Mouse (Mus musculus): ENCODE results near the gene Jmjd1c. TPM values are rescaled to one million over a fixed set of nuclear protein-coding genes. Genes with fewer than 3 reads are reported as not detected.
A peak's percentile ranks its signal among the peaks of the same experiment; 100 is the strongest.

The Jmjd1c gene
- 9.4 and 10.3 TPM in 2 replicates for polyA plus RNA-seq (2015; fragmentation: Nextera tagmentation; extraction: Ambion mirVana)

- Histone ChIP-seq H3K4me3 (replicated peaks) (peak within 1 kb of the TSS; percentile 86), H3K4me1 (replicated peaks) (peaks cover 39% of the 10 kb centered on the region), H3K9ac (peak within 1 kb of the TSS; percentile 82), H3K36me3 (replicated peaks) (no peaks in the 10 kb centered on the region), H3K27ac (replicated peaks) (peak within 1 kb of the TSS; percentile 86), H3K4me2 (peak within 1 kb of the TSS; percentile 90), H3K9me3 (replicated peaks) (no peaks in the 10 kb centered on the region), H3K27me3 (peaks cover 9% of the 10 kb centered on the region; the same call in 1 of the 2 replicates)
- peak; percentile 82 for ATAC-seq (ENCODE audit: insufficient read depth)
- 2% methylated on average over 66 of the region's 73 CpGs for WGBS (ENCODE audit: insufficient replicate concordance)
Observed at GRCm38 (mm10) chr10:67095798-67096620, at the start of gene Jmjd1c. Jmjd1c (plus strand) TSS chr10:67096125.

GRCm38 (mm10) chr10:67047712-67048645 is 47.9 kb upstream of the Jmjd1c start:
- no peak overlapping the region for H3K4me3 ChIP-seq (replicated peaks)
- H3K27ac ChIP-seq (replicated peaks) = no peak overlapping the region; the same call in 1 of the 2 replicates
- WGBS (ENCODE audit: insufficient replicate concordance) = 68% methylated on average over 18 of the region's 18 CpGs
- H3K9me3 ChIP-seq (replicated peaks) = no peaks in the 10 kb centered on the region
- no peaks in the 10 kb centered on the region for H3K36me3 ChIP-seq (replicated peaks)
- H3K4me2 ChIP-seq = no peak overlapping the region
- no peak overlapping the region for H3K9ac ChIP-seq
- H3K27me3 ChIP-seq = no peaks in the 10 kb centered on the region
- no peak for ATAC-seq (ENCODE audit: insufficient read depth)
- peaks cover 38% of the 10 kb centered on the region for H3K4me1 ChIP-seq (replicated peaks)

- H3K4me2 ChIP-seq = no peak overlapping the region
- H3K27ac ChIP-seq (replicated peaks) = no peak overlapping the region
- peaks cover 28% of the 10 kb centered on the region for H3K4me1 ChIP-seq (replicated peaks)
- WGBS (ENCODE audit: insufficient replicate concordance) = 51% methylated on average over 13 of the region's 13 CpGs
- no peak for ATAC-seq (ENCODE audit: insufficient read depth)
- no peak overlapping the region for H3K9ac ChIP-seq
- H3K9me3 ChIP-seq (replicated peaks) = no peaks in the 10 kb centered on the region
- no peaks in the 10 kb centered on the region for H3K27me3 ChIP-seq
- H3K4me3 ChIP-seq (replicated peaks) = no peak overlapping the region
- no peaks in the 10 kb centered on the region for H3K36me3 ChIP-seq (replicated peaks)
Observed at GRCm38 (mm10) chr10:67048871-67049615, 46.9 kb upstream of the Jmjd1c start.

GRCm38 (mm10) chr10:67049621-67050020 is 46.3 kb upstream of the Jmjd1c start:
- Histone ChIP-seq H3K4me1 (replicated peaks) (peaks cover 22% of the 10 kb centered on the region), H3K36me3 (replicated peaks) (no peaks in the 10 kb centered on the region), H3K27ac (replicated peaks) (no peak overlapping the region), H3K4me2 (no peak overlapping the region), H3K27me3 (no peaks in the 10 kb centered on the region), H3K9me3 (replicated peaks) (no peaks in the 10 kb centered on the region), H3K4me3 (replicated peaks) (no peak overlapping the region), H3K9ac (no peak overlapping the region)
- no peak for ATAC-seq (ENCODE audit: insufficient read depth)
- WGBS (ENCODE audit: insufficient replicate concordance) = 63% methylated on average over 7 of the region's 7 CpGs

- Histone ChIP-seq H3K4me2 (no peak overlapping the region), H3K4me1 (replicated peaks) (peaks cover 22% of the 10 kb centered on the region), H3K9me3 (replicated peaks) (no peaks in the 10 kb centered on the region), H3K27ac (replicated peaks) (no peak overlapping the region), H3K9ac (no peak overlapping the region), H3K4me3 (replicated peaks) (no peak overlapping the region), H3K27me3 (no peaks in the 10 kb centered on the region), H3K36me3 (replicated peaks) (no peaks in the 10 kb centered on the region)
- 69% methylated on average over 6 of the region's 7 CpGs for WGBS (ENCODE audit: insufficient replicate concordance)
- ATAC-seq (ENCODE audit: insufficient read depth) = no peak
Observed at GRCm38 (mm10) chr10:67050766-67051165, 45.2 kb upstream of the Jmjd1c start.

- no peaks in the 10 kb centered on the region for H3K9me3 ChIP-seq (replicated peaks)
- H3K36me3 ChIP-seq (replicated peaks) = no peaks in the 10 kb centered on the region
- no peak overlapping the region for H3K4me3 ChIP-seq (replicated peaks)
- no peak overlapping the region for H3K9ac ChIP-seq
- no peaks in the 10 kb centered on the region for H3K27me3 ChIP-seq
- H3K4me1 ChIP-seq (replicated peaks) = peaks cover 29% of the 10 kb centered on the region
- no peak overlapping the region for H3K27ac ChIP-seq (replicated peaks)
- H3K4me2 ChIP-seq = no peak overlapping the region
- ATAC-seq (ENCODE audit: insufficient read depth) = no peak
- 60% methylated on average over 5 of the region's 5 CpGs for WGBS (ENCODE audit: insufficient replicate concordance)
Observed at GRCm38 (mm10) chr10:67051466-67051865, 44.5 kb upstream of the Jmjd1c start.

GRCm38 (mm10) chr10:67052429-67052828 is 43.5 kb upstream of the Jmjd1c start:
- Histone ChIP-seq H3K27me3 (no peaks in the 10 kb centered on the region), H3K9me3 (replicated peaks) (no peaks in the 10 kb centered on the region), H3K36me3 (replicated peaks) (no peaks in the 10 kb centered on the region), H3K4me1 (replicated peaks) (peaks cover 34% of the 10 kb centered on the region), H3K4me2 (0 out of 2 replicates have a peak overlapping the region, but pooled peaks have one; percentile 6), H3K4me3 (replicated peaks) (no peak overlapping the region), H3K9ac (no peak overlapping the region), H3K27ac (replicated peaks) (no peak overlapping the region)
- no peak for ATAC-seq (ENCODE audit: insufficient read depth)
- 28% methylated on average over 9 of the region's 9 CpGs for WGBS (ENCODE audit: insufficient replicate concordance)

GRCm38 (mm10) chr10:67053475-67053874 is 42.5 kb upstream of the Jmjd1c start:
- WGBS (ENCODE audit: insufficient replicate concordance) = 42% methylated on average over 9 of the region's 9 CpGs
- no peaks in the 10 kb centered on the region for H3K36me3 ChIP-seq (replicated peaks)
- no peak for ATAC-seq (ENCODE audit: insufficient read depth)
- no peaks in the 10 kb centered on the region for H3K27me3 ChIP-seq
- no peak overlapping the region for H3K4me3 ChIP-seq (replicated peaks)
- H3K4me1 ChIP-seq (replicated peaks) = peaks cover 29% of the 10 kb centered on the region
- no peak overlapping the region for H3K4me2 ChIP-seq
- no peaks in the 10 kb centered on the region for H3K9me3 ChIP-seq (replicated peaks)
- no peak overlapping the region for H3K27ac ChIP-seq (replicated peaks)
- H3K9ac ChIP-seq = no peak overlapping the region

- H3K27ac ChIP-seq (replicated peaks) = no peak overlapping the region
Observed at GRCm38 (mm10) chr10:67055867-67056856, 39.8 kb upstream of the Jmjd1c start.

GRCm38 (mm10) chr10:67057208-67057607 is 38.7 kb upstream of the Jmjd1c start:
- ATAC-seq (ENCODE audit: insufficient read depth) = no peak
- no peaks in the 10 kb centered on the region for H3K27me3 ChIP-seq
- no peak overlapping the region for H3K27ac ChIP-seq (replicated peaks)
- no peaks in the 10 kb centered on the region for H3K9me3 ChIP-seq (replicated peaks)
- peaks cover 18% of the 10 kb centered on the region for H3K4me1 ChIP-seq (replicated peaks)
- no peak overlapping the region for H3K4me2 ChIP-seq
- H3K9ac ChIP-seq = no peak overlapping the region
- H3K36me3 ChIP-seq (replicated peaks) = no peaks in the 10 kb centered on the region
- H3K4me3 ChIP-seq (replicated peaks) = no peak overlapping the region

More at GRCm38 (mm10) chr10:67055867-67056856, 39.8 kb upstream of the Jmjd1c start:
- 28% methylated on average over 17 of the region's 17 CpGs for WGBS (ENCODE audit: insufficient replicate concordance)
- no peaks in the 10 kb centered on the region for H3K27me3 ChIP-seq
- H3K4me2 ChIP-seq = peak overlapping the region; percentile 29; the same call in 1 of the 2 replicates
- H3K9ac ChIP-seq = no peak overlapping the region
- peaks cover 23% of the 10 kb centered on the region for H3K4me1 ChIP-seq (replicated peaks)
- no peaks in the 10 kb centered on the region for H3K36me3 ChIP-seq (replicated peaks)
- H3K4me3 ChIP-seq (replicated peaks) = 0 out of 2 replicates have a peak overlapping the region, but pooled peaks have one; percentile 12
- no peaks in the 10 kb centered on the region for H3K9me3 ChIP-seq (replicated peaks)
- peak; percentile 37; the same call in 1 of the 2 replicates for ATAC-seq (ENCODE audit: insufficient read depth)

All from liver, embryonic 15.5 days (tissue).